Mouse (Mus musculus): ENCODE results near the gene Fuca1. TPM values are rescaled to one million over a fixed set of nuclear protein-coding genes. Genes with fewer than 3 reads are reported as not detected.
A peak's percentile ranks its signal among the peaks of the same experiment; 100 is the strongest.

Fuca1 gene
- total and polyA plus RNA-seq, 3 experiments: 25.3 to 34.6 (median 30.4) TPM

GRCm38 (mm10) chr4:135891539-135891938 is 29.0 kb upstream of the Fuca1 start:
- H3K27me3 ChIP-seq (ENCODE audit: control insufficient read depth, insufficient read depth, low read length): no peaks in the 10 kb centered on the region
- 92% methylated on average over 2 of the region's 2 CpGs for WGBS

GRCm38 (mm10) chr4:135892884-135893283 is 27.7 kb upstream of the Fuca1 start:
- Histone ChIP-seq H3K79me2 (replicated peaks; ENCODE audit: control insufficient read depth, insufficient read depth, low read length) (no peaks in the 10 kb centered on the region), H3K36me3 (ENCODE audit: control insufficient read depth, insufficient read depth, low read length) (no peaks in the 10 kb centered on the region), H3K9ac (ENCODE audit: low read depth, low read length) (no peak overlapping the region), H3K27me3 (ENCODE audit: control insufficient read depth, insufficient read depth, low read length) (no peaks in the 10 kb centered on the region), H3K4me1 (ENCODE audit: control insufficient read depth, insufficient read depth, low read length) (no peaks in the 10 kb centered on the region), H3K27ac (no peak overlapping the region), H3K4me3 (no peak overlapping the region)
- DNase-seq: no peak
- intact Hi-C loops (cut with DNase I): loop anchor here (5.0 to 10.0 kb wide), 2 partner anchors 159 to 262 kb away; partner anchors contain the start of gene Rpl11
- TF ChIP-seq CTCF (IDR thresholded peaks at IDR 0.05) (peak; percentile 29), EP300 (IDR thresholded peaks at IDR 0.05; ENCODE audit: insufficient read depth, low read depth, low read length) (no peak)
- WGBS: 51% methylated on average over 4 of the region's 4 CpGs

More at GRCm38 (mm10) chr4:135891539-135891938, 29.0 kb upstream of the Fuca1 start:
- Histone ChIP-seq H3K27ac (no peak overlapping the region), H3K79me2 (replicated peaks; ENCODE audit: control insufficient read depth, insufficient read depth, low read length) (no peaks in the 10 kb centered on the region), H3K4me3 (no peak overlapping the region), H3K36me3 (ENCODE audit: control insufficient read depth, insufficient read depth, low read length) (no peaks in the 10 kb centered on the region), H3K9ac (ENCODE audit: low read depth, low read length) (no peak overlapping the region), H3K4me1 (ENCODE audit: control insufficient read depth, insufficient read depth, low read length) (no peaks in the 10 kb centered on the region)
- DNase-seq: no peak
- intact Hi-C loops (cut with DNase I): loop anchor here (2.0 to 10.0 kb wide), 3 partner anchors 39 to 263 kb away; partner anchors contain the start of gene Rpl11
- no peak for TF ChIP-seq EP300 (IDR thresholded peaks at IDR 0.05; ENCODE audit: insufficient read depth, low read depth, low read length)
- TF ChIP-seq CTCF (IDR thresholded peaks at IDR 0.05): no peak
- TF ChIP-seq POLR2A (IDR thresholded peaks at IDR 0.05; ENCODE audit: insufficient read depth, low read depth, low read length): no peak

- intact Hi-C loops (cut with DNase I): loop anchor here (10.0 kb wide), 1 partner anchor 260 kb away; no protein-coding TSS in a partner anchor
- peak in 1 of 2 experiments; percentile 50 for DNase-seq
- 48% methylated on average over 8 of the region's 8 CpGs for WGBS
- TF ChIP-seq EP300 (IDR thresholded peaks at IDR 0.05; ENCODE audit: insufficient read depth, low read depth, low read length) (no peak), CTCF (IDR thresholded peaks at IDR 0.05) (no peak), POLR2A (IDR thresholded peaks at IDR 0.05; ENCODE audit: insufficient read depth, low read depth, low read length) (no peak)
- Histone ChIP-seq H3K4me3 (no peak within 1 kb of the TSS), H3K79me2 (replicated peaks; ENCODE audit: control insufficient read depth, insufficient read depth, low read length) (no peaks in the 10 kb centered on the region), H3K36me3 (ENCODE audit: control insufficient read depth, insufficient read depth, low read length) (no peaks in the 10 kb centered on the region), H3K27me3 (ENCODE audit: control insufficient read depth, insufficient read depth, low read length) (no peaks in the 10 kb centered on the region), H3K9ac (ENCODE audit: low read depth, low read length) (no peak within 1 kb of the TSS), H3K27ac (no peak within 1 kb of the TSS), H3K4me1 (ENCODE audit: control insufficient read depth, insufficient read depth, low read length) (peaks cover 4% of the 10 kb centered on the region)
These were observed 25.4 kb upstream of the Fuca1 start, which contains the start of gene Cnr2 for GRCm38 (mm10) chr4:135895071-135895571. Cnr2 (plus strand) TSS chr4:135895394.

DNA sequence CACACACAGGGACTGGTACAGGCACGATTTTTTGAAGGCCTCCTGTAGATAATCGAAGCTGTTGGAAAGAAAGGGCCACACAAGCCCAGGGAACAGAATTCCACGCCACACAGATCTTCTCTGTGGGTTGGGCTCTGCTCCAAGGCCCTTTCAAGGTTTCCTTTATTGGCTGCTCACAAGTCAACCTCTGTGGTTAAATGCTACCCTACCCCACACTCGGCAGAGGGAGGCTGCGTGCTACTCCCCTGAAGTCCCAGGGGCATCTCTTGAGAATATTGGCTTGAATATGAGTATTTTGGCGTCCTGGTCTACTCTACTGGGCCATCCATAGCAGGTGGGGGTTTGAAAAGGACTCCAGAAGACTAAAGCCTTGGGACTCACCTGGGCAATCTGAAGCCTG is 24.4 kb upstream of the Fuca1 start:
- TF ChIP-seq EP300 (IDR thresholded peaks at IDR 0.05; ENCODE audit: insufficient read depth, low read depth, low read length): no peak
- TF ChIP-seq POLR2A (IDR thresholded peaks at IDR 0.05; ENCODE audit: insufficient read depth, low read depth, low read length): no peak
- no peak for TF ChIP-seq CTCF (IDR thresholded peaks at IDR 0.05)
- DNase-seq: no peak
- Histone ChIP-seq H3K79me2 (replicated peaks; ENCODE audit: control insufficient read depth, insufficient read depth, low read length) (no peaks in the 10 kb centered on the region), H3K27ac (no peak overlapping the region), H3K27me3 (ENCODE audit: control insufficient read depth, insufficient read depth, low read length) (no peaks in the 10 kb centered on the region), H3K4me3 (no peak overlapping the region), H3K4me1 (ENCODE audit: control insufficient read depth, insufficient read depth, low read length) (peaks cover 4% of the 10 kb centered on the region), H3K36me3 (ENCODE audit: control insufficient read depth, insufficient read depth, low read length) (no peaks in the 10 kb centered on the region), H3K9ac (ENCODE audit: low read depth, low read length) (no peak overlapping the region)
- WGBS: 73% methylated on average over 6 of the region's 6 CpGs
- intact Hi-C loops (cut with DNase I): loop anchor here (10.0 kb wide), 1 partner anchor 259 kb away; no protein-coding TSS in a partner anchor

DNA sequence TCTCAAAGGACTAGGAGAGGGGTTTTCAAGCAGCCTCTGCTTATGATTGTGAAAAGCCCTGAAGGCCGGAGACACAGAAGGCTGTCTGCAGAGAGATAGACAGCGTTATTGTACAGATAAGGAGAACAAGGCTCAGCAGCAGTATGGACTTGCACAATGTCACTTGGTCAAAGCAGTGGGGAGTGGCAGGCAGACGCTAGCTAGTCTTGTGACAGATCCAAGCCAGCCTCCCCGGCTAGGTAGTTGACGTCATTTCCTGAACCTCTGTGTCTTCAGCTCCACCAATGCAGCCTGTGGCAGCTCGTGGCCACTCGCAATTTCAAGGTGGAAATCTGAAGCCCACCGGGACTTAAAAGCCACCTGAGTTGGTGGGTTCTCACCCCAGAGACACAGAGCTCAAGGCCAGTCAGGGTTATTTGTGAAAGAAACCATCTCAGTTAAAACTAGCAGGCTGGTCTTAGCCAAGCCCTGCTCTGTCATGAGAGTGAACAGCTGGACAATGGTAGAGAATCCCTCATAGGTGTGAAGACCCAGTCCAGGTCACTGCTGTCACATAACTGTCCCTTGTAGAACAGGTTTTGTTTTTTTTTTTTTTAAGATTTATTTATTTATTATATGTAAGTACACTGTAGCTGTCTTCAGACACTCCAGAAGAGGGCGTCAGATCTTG is 22.0 kb upstream of the Fuca1 start:
- DNase-seq: peak in 1 of 2 experiments; percentile 71
- no peaks in the 10 kb centered on the region for H3K27me3 ChIP-seq (ENCODE audit: control insufficient read depth, insufficient read depth, low read length)
- peak overlapping the region; percentile 36; the same call in 1 of the 2 replicates for H3K27ac ChIP-seq
- TF ChIP-seq EP300 (IDR thresholded peaks at IDR 0.05; ENCODE audit: insufficient read depth, low read depth, low read length) (peak; percentile 37; the same call in 1 of the 2 replicates), POLR2A (IDR thresholded peaks at IDR 0.05; ENCODE audit: insufficient read depth, low read depth, low read length) (0 out of 2 replicates have a peak, but pooled peaks have one; percentile 40), CTCF (IDR thresholded peaks at IDR 0.05) (no peak)
- intact Hi-C loops (cut with DNase I): loop anchor here (10.0 kb wide), 1 partner anchor 256 kb away; no protein-coding TSS in a partner anchor
- 22% methylated on average over 9 of the region's 9 CpGs for WGBS
- H3K79me2 ChIP-seq (replicated peaks; ENCODE audit: control insufficient read depth, insufficient read depth, low read length): no peaks in the 10 kb centered on the region
- H3K9ac ChIP-seq (ENCODE audit: low read depth, low read length): 0 out of 2 replicates have a peak overlapping the region, but pooled peaks have one; percentile 5
- peaks cover 4% of the 10 kb centered on the region for H3K4me1 ChIP-seq (ENCODE audit: control insufficient read depth, insufficient read depth, low read length)
- H3K4me3 ChIP-seq: no peak overlapping the region
- H3K36me3 ChIP-seq (ENCODE audit: control insufficient read depth, insufficient read depth, low read length): no peaks in the 10 kb centered on the region

DNA sequence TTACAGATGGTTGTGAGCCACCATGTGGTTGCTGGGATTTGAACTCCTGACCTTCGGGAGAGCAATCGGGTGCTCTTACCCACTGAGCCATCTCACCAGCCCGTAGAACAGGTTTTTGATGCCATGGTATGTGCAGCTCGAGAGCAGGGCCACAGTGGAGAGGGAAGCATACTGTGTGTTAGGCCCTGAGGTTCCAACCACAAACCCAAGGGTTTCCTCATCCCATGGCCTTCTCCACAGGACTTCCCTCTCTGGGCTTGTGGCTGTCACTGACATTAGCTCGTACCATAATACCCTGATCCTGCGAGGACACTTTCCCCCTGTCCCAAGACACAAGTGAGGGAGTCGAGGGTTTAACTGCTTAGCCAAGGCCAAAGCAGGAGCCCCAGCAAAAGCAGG is 21.5 kb upstream of the Fuca1 start:
- Histone ChIP-seq H3K27ac (no peak overlapping the region), H3K27me3 (ENCODE audit: control insufficient read depth, insufficient read depth, low read length) (no peaks in the 10 kb centered on the region), H3K79me2 (replicated peaks; ENCODE audit: control insufficient read depth, insufficient read depth, low read length) (no peaks in the 10 kb centered on the region), H3K36me3 (ENCODE audit: control insufficient read depth, insufficient read depth, low read length) (no peaks in the 10 kb centered on the region), H3K4me3 (no peak overlapping the region), H3K4me1 (ENCODE audit: control insufficient read depth, insufficient read depth, low read length) (peaks cover 4% of the 10 kb centered on the region), H3K9ac (ENCODE audit: low read depth, low read length) (no peak overlapping the region)
- intact Hi-C loops (cut with DNase I): loop anchor here (10.0 kb wide), 1 partner anchor 256 kb away; no protein-coding TSS in a partner anchor
- TF ChIP-seq POLR2A (IDR thresholded peaks at IDR 0.05; ENCODE audit: insufficient read depth, low read depth, low read length) (no peak), EP300 (IDR thresholded peaks at IDR 0.05; ENCODE audit: insufficient read depth, low read depth, low read length) (no peak)
- WGBS: 90% methylated on average over 7 of the region's 7 CpGs
- DNase-seq: no peak
